Mouse (Mus musculus) kidney, adult 2 months (tissue): ENCODE results near the gene Evc2.

Experiments used
- CTCF ChIP-seq: fragments of 200-500 bp; conservative IDR thresholded peaks from 2 replicates; pipeline ENCODE4 v1.5.1; 2011; ENCODE audit warnings: low read depth, mild to moderate bottlenecking, control low read depth, low read length, moderate library complexity, mixed read lengths; ENCODE audit not compliant: insufficient read depth, insufficient read length
- POLR2A ChIP-seq: fragments of 200-500 bp; IDR thresholded peaks from one replicate; pipeline ENCODE4 v1.6.1; 2011; ENCODE audit warnings: low read depth, low read length, control low read depth

- TF ChIP-seq CTCF = no peak; the same call in 1 of the 2 replicates
- TF ChIP-seq POLR2A = no peak
Observed at GRCm38 (mm10) chr5:37365751-37366150, 27.5 kb downstream of the Evc2 start.
